Mouse (Mus musculus) neural tube, embryonic 12.5 days (tissue): ENCODE measurements around the gene Ptprg. TPM values are rescaled to one million over a fixed set of nuclear protein-coding genes. Genes with fewer than 3 reads are reported as not detected.

ENCODE experiments used
- ATAC-seq: fragments of 200-750 bp; cut with Nextera tagmentation; 2 replicates; pipeline ENCODE4 v1.8.0; 2017; ENCODE audit warnings: low read depth, mild to moderate bottlenecking, moderate TSS enrichment, moderate library complexity; ENCODE audit not compliant: low FRiP score
- H3K27ac ChIP-seq: fragments of 300-500 bp; sonication (generic); 2 replicates; pipeline ENCODE4 v1.5.1; 2016
- H3K27me3 ChIP-seq: fragments of 300-500 bp; sonication (generic); replicated peaks from 2 replicates; pipeline ENCODE4 v1.6.1; 2016; ENCODE audit warnings: mild to moderate bottlenecking
- H3K36me3 ChIP-seq: fragments of 300-500 bp; sonication (generic); 2 replicates; pipeline ENCODE4 v1.6.1; 2016; ENCODE audit warnings: mild to moderate bottlenecking
- H3K4me1 ChIP-seq: fragments of 300-500 bp; sonication (generic); 2 replicates; pipeline ENCODE4 v1.6.1; 2016
- H3K4me2 ChIP-seq: fragments of 300-500 bp; sonication (generic); replicated peaks from 2 replicates; pipeline ENCODE4 v1.6.1; 2016; ENCODE audit warnings: mild to moderate bottlenecking
- H3K4me3 ChIP-seq: fragments of 300-500 bp; sonication (generic); 2 replicates; pipeline ENCODE4 v1.5.1; 2016
- H3K9ac ChIP-seq: fragments of 300-500 bp; sonication (generic); 2 replicates; pipeline ENCODE4 v1.6.1; 2016; ENCODE audit warnings: mild to moderate bottlenecking
- H3K9me3 ChIP-seq: fragments of 300-500 bp; sonication (generic); 2 replicates; pipeline ENCODE4 v1.6.1; 2016; ENCODE audit warnings: mild to moderate bottlenecking
- WGBS: fragments of 180-500 bp; shearing (Covaris S2); methylation state at CpG from one replicate; pipeline ENCODE4 v1.1.7; 2016; 5-methylcytosine and 5-hydroxymethylcytosine counted together
- polyA plus RNA-seq: library from polyadenylated mRNA; unstranded; fragments of >200 nt; fragmentation: Nextera tagmentation; extraction: Ambion mirVana; gene quantifications from 2 replicates; pipeline ENCODE4 v1.2.1, GENCODE M21; 2016

Ptprg gene
- polyA plus RNA-seq, 1 experiment from 2014 or later, result 41.8 TPM

DNA sequence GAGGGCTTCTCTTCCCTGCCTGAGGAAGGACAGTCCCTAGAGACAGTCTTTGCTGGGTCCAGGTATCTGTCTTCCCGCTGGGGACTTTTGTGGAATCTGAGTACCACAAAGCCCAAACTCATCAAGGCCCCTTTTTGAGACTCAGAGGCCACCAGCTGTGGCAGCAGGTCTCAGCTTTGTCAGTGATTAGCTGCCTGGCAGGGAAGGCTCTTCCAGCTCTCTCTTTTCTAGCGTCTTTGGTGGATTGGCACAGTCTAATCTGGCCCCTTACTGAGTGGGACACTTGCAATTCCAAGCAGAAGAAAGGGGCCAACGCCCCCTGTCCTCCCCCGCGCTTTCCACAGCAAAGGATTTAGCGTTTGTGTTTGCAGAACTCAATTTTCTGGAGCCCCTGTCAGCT lies 117.5 kb downstream of the Ptprg start:
- Histone ChIP-seq H3K27ac (no peak overlapping the region), H3K4me1 (peaks cover 6% of the 10 kb centered on the region; the same call in 1 of the 2 replicates), H3K9ac (no peak overlapping the region), H3K27me3 (no peaks in the 10 kb centered on the region), H3K9me3 (no peaks in the 10 kb centered on the region), H3K36me3 (no peaks in the 10 kb centered on the region), H3K4me2 (0 out of 2 replicates have a peak overlapping the region, but pooled peaks have one; percentile 9), H3K4me3 (no peak overlapping the region)
- ATAC-seq, result no peak
- WGBS, result 4% methylated on average over 6 of the region's 6 CpGs

GRCm38 (mm10) chr14:11672981-11673547 lies 119.7 kb downstream of the Ptprg start:
- WGBS, result 87% methylated on average over 3 of the region's 3 CpGs
- Histone ChIP-seq H3K9me3 (no peaks in the 10 kb centered on the region), H3K9ac (no peak overlapping the region), H3K36me3 (no peaks in the 10 kb centered on the region), H3K4me2 (no peak overlapping the region), H3K4me3 (no peak overlapping the region), H3K27me3 (no peaks in the 10 kb centered on the region), H3K4me1 (peaks cover 8% of the 10 kb centered on the region; the same call in 1 of the 2 replicates), H3K27ac (no peak overlapping the region)
- ATAC-seq, result no peak

DNA sequence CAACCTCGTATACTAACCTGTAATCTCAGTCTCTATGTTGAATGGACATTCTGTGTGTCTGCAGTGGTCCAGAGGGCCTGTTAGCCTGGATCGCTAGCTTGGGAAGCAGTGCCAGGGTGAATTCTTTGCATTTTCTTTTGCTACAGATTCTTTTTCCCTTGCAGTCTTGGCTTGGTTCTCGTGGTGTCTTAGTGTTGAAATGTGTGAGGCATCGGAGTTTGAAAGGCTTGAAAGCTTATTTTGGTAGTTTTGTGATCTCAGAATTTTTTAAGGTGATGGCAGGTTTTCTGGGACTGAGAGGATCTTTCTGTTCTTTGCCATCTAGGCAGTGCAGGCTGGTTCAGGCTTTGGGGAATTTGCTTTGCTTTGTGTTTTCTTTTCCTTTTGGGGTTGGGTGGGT lies 124.9 kb downstream of the Ptprg start:
- H3K9ac ChIP-seq, result no peak overlapping the region
- no peak overlapping the region for H3K4me2 ChIP-seq
- H3K36me3 ChIP-seq, result no peaks in the 10 kb centered on the region
- 86% methylated on average over 4 of the region's 4 CpGs for WGBS
- no peak overlapping the region for H3K4me3 ChIP-seq
- no peak overlapping the region for H3K27ac ChIP-seq
- peaks cover 16% of the 10 kb centered on the region for H3K4me1 ChIP-seq
- no peaks in the 10 kb centered on the region for H3K27me3 ChIP-seq
- ATAC-seq, result no peak
- H3K9me3 ChIP-seq, result no peaks in the 10 kb centered on the region

- WGBS, result 79% methylated on average over 3 of the region's 3 CpGs
These were observed 126.4 kb downstream of the Ptprg start for GRCm38 (mm10) chr14:11679741-11680140.

DNA sequence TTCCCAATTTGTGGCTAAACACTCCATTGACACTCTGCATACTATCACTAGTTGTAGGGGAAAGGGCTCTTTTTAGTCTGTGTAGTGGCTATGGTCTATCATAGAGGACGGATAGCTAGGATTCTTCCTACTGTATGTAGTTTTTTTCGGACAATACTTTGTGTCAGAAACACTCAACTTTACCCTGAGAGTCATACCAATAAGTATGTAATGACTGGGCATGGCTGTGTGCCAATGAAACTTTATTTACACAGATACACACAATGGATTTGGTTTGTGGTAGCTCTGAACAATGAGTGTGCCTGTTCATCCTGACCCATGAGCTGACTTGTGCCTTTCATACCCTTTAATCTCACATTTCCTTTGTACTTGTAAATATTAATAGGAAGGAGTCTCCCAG lies 127.3 kb downstream of the Ptprg start:
- H3K9me3 ChIP-seq, result no peaks in the 10 kb centered on the region
- no peak overlapping the region for H3K9ac ChIP-seq
- WGBS, result 79% methylated on average over 2 of the region's 2 CpGs
- ATAC-seq, result no peak
- H3K27ac ChIP-seq, result no peak overlapping the region
- peaks cover 27% of the 10 kb centered on the region for H3K4me1 ChIP-seq
- H3K27me3 ChIP-seq, result no peaks in the 10 kb centered on the region
- H3K4me2 ChIP-seq, result no peak overlapping the region
- H3K4me3 ChIP-seq, result no peak overlapping the region
- H3K36me3 ChIP-seq, result no peaks in the 10 kb centered on the region

More at GRCm38 (mm10) chr14:11679741-11680140, 126.4 kb downstream of the Ptprg start:
- Histone ChIP-seq H3K4me2 (no peak overlapping the region), H3K4me1 (peaks cover 27% of the 10 kb centered on the region), H3K36me3 (no peaks in the 10 kb centered on the region), H3K4me3 (no peak overlapping the region), H3K27me3 (no peaks in the 10 kb centered on the region), H3K9ac (no peak overlapping the region), H3K9me3 (no peaks in the 10 kb centered on the region), H3K27ac (no peak overlapping the region)
- ATAC-seq, result no peak

- H3K9me3 ChIP-seq, result no peaks in the 10 kb centered on the region
- H3K27ac ChIP-seq, result no peak overlapping the region
- no peak overlapping the region for H3K4me2 ChIP-seq
- no peak for ATAC-seq
- no peaks in the 10 kb centered on the region for H3K36me3 ChIP-seq
- no peaks in the 10 kb centered on the region for H3K27me3 ChIP-seq
- H3K4me3 ChIP-seq, result no peak overlapping the region
- peaks cover 25% of the 10 kb centered on the region for H3K4me1 ChIP-seq
- no peak overlapping the region for H3K9ac ChIP-seq
- WGBS, result 30% methylated on average over 3 of the region's 3 CpGs
These were observed 129.1 kb downstream of the Ptprg start for GRCm38 (mm10) chr14:11682441-11682840.

- Histone ChIP-seq H3K36me3 (no peaks in the 10 kb centered on the region), H3K9ac (no peak overlapping the region), H3K27ac (no peak overlapping the region), H3K4me1 (peaks cover 25% of the 10 kb centered on the region), H3K9me3 (no peaks in the 10 kb centered on the region), H3K4me2 (peak overlapping the region; percentile 36), H3K27me3 (no peaks in the 10 kb centered on the region), H3K4me3 (no peak overlapping the region)
- ATAC-seq, result peak; percentile 87
- WGBS, result 20% methylated on average over 10 of the region's 10 CpGs
These were observed 130.2 kb downstream of the Ptprg start for GRCm38 (mm10) chr14:11683386-11684081.

- Histone ChIP-seq H3K27ac (no peak overlapping the region), H3K36me3 (no peaks in the 10 kb centered on the region), H3K4me2 (peak overlapping the region; percentile 36), H3K4me3 (no peak overlapping the region), H3K9me3 (no peaks in the 10 kb centered on the region), H3K9ac (no peak overlapping the region), H3K4me1 (peaks cover 25% of the 10 kb centered on the region), H3K27me3 (no peaks in the 10 kb centered on the region)
- ATAC-seq, result peak; percentile 67
- 12% methylated on average over 2 of the region's 2 CpGs for WGBS
These were observed 130.8 kb downstream of the Ptprg start for GRCm38 (mm10) chr14:11684104-11684503.

DNA sequence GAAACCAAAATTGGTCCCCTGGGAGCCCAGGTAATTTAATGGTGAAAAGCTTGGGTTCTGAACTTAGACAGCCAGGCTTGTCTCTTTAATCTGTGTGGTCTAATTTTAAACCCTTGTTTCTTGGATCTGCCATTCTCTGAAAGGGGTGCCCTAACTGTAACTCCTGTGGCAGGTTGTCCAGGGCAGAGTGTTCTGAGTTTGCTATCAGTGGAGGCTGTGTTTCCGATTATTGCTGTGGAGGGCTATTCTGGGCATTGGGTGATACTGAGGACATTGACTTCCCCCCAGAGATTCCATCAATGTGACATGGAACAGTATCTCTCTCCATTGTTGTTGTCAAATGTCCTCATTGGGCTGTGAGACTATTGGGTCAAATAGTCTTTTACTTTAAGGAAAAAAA lies 134.2 kb downstream of the Ptprg start:
- no peak for ATAC-seq
- H3K4me1 ChIP-seq, result peaks cover 18% of the 10 kb centered on the region
- no peaks in the 10 kb centered on the region for H3K27me3 ChIP-seq
- no peak overlapping the region for H3K27ac ChIP-seq
- H3K4me3 ChIP-seq, result no peak overlapping the region
- H3K36me3 ChIP-seq, result no peaks in the 10 kb centered on the region
- no peak overlapping the region for H3K9ac ChIP-seq
- no peak overlapping the region for H3K4me2 ChIP-seq
- H3K9me3 ChIP-seq, result no peaks in the 10 kb centered on the region
- 72% methylated on average over 1 of the region's 1 CpGs for WGBS

DNA sequence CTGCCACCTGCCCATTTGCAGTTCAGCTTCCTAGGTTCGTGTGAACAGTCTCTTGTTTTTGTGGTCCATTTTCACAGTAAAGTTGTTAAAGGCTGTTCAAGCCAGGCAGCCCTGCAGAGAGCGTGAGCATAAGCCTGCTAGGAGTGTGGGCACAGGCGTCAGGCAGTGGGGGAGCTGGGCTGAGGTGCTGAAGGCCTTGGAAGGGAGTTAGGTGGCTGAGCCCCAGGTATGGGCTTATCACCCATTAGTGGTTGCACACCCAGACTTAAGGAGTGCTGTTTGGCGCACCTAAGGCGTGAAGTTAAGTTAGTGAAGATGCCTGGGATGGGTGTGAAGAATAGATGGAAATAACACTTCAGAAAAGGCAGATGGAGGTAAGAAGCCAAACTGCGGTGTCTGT lies 134.8 kb downstream of the Ptprg start:
- Histone ChIP-seq H3K27me3 (no peaks in the 10 kb centered on the region), H3K9me3 (no peaks in the 10 kb centered on the region), H3K27ac (no peak overlapping the region), H3K4me3 (no peak overlapping the region), H3K9ac (no peak overlapping the region), H3K36me3 (no peaks in the 10 kb centered on the region), H3K4me2 (no peak overlapping the region), H3K4me1 (peaks cover 12% of the 10 kb centered on the region)
- 73% methylated on average over 6 of the region's 6 CpGs for WGBS
- ATAC-seq, result no peak

GRCm38 (mm10) chr14:11690066-11690465 lies 136.7 kb downstream of the Ptprg start:
- Histone ChIP-seq H3K27ac (no peak overlapping the region), H3K4me1 (no peaks in the 10 kb centered on the region; the same call in 1 of the 2 replicates), H3K4me3 (no peak overlapping the region), H3K9ac (no peak overlapping the region), H3K4me2 (no peak overlapping the region), H3K27me3 (no peaks in the 10 kb centered on the region), H3K36me3 (no peaks in the 10 kb centered on the region), H3K9me3 (no peaks in the 10 kb centered on the region)
- 88% methylated on average over 1 of the region's 1 CpGs for WGBS
- no peak for ATAC-seq

DNA sequence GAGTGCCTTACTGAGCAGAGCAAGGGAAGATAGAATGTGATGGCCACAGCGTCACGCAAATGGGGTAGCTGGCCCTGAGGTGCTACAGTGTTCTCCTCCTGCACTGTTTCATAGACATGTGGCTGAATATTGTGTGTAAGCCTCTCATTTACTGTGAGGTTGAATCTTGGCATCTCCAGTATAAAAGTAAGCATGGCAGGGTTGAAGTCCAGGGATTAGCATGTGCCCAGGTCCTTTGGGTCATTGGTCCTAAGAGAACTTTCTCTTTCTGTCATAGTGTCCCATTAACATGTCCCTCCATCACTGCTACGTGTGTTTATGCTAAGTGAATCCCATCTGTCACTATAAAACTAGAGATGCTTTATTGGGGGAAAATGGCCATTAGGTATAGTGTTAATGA lies 138.2 kb downstream of the Ptprg start:
- H3K4me2 ChIP-seq, result no peak overlapping the region
- no peak for ATAC-seq
- no peak overlapping the region for H3K4me3 ChIP-seq
- no peaks in the 10 kb centered on the region for H3K27me3 ChIP-seq
- no peak overlapping the region for H3K9ac ChIP-seq
- H3K27ac ChIP-seq, result no peak overlapping the region
- no peaks in the 10 kb centered on the region; the same call in 1 of the 2 replicates for H3K4me1 ChIP-seq
- 85% methylated on average over 3 of the region's 3 CpGs for WGBS
- H3K36me3 ChIP-seq, result no peaks in the 10 kb centered on the region
- no peaks in the 10 kb centered on the region for H3K9me3 ChIP-seq

- WGBS, result 85% methylated on average over 4 of the region's 4 CpGs
- no peaks in the 10 kb centered on the region for H3K9me3 ChIP-seq
- H3K4me1 ChIP-seq, result no peaks in the 10 kb centered on the region
- no peak for ATAC-seq
- H3K4me2 ChIP-seq, result no peak overlapping the region
- H3K9ac ChIP-seq, result no peak overlapping the region
- H3K27ac ChIP-seq, result no peak overlapping the region
- no peaks in the 10 kb centered on the region for H3K27me3 ChIP-seq
- H3K4me3 ChIP-seq, result no peak overlapping the region
- H3K36me3 ChIP-seq, result no peaks in the 10 kb centered on the region
These were observed 145.5 kb downstream of the Ptprg start for GRCm38 (mm10) chr14:11698880-11699279.
